Mouse (Mus musculus) G1E (cell line): ENCODE measurements at regions not wholly inside any gene's neighbourhood (a gene's known extent, or its start where the extent isn't known, plus 50 kb on each side); places are given as distances from the start of the nearest gene placed in this dataset.

ENCODE experiments used
- ATAC-seq: 2 replicates; pipeline ENCODE4 v1.8.0; 2016; ENCODE audit warnings: mild to moderate bottlenecking; ENCODE audit not compliant: insufficient number of reproducible peaks, poor library complexity, low FRiP score, severe bottlenecking; ENCODE audit errors: extremely low read depth
- DNase-seq: peaks from one replicate; pipeline ENCODE4 v3.0.0; 2012; ENCODE audit warnings: low spot score
- H3K27me3 ChIP-seq: 2 replicates; pipeline ENCODE4 v1.6.1; 2012; ENCODE audit warnings: mild to moderate bottlenecking, low read length, inconsistent platforms; ENCODE audit not compliant: insufficient read depth
- H3K36me3 ChIP-seq: replicated peaks from 2 replicates; pipeline ENCODE3; 2012; ENCODE audit warnings: mild to moderate bottlenecking, inconsistent platforms
- H3K4me1 ChIP-seq: 2 replicates; pipeline ENCODE4 v1.6.1; 2012; ENCODE audit warnings: low read depth, low read length, inconsistent platforms, mixed read lengths; ENCODE audit not compliant: insufficient read depth
- H3K4me3 ChIP-seq: 2 replicates; pipeline ENCODE4 v1.5.1; 2012; ENCODE audit warnings: low read depth, mild to moderate bottlenecking, inconsistent platforms, low read length, moderate library complexity, mixed read lengths
- H3K9me3 ChIP-seq: replicated peaks from 2 replicates; pipeline ENCODE4 v1.6.1; 2012; ENCODE audit warnings: inconsistent platforms
- CTCF ChIP-seq: IDR thresholded peaks from 2 replicates; pipeline ENCODE4 v1.5.1; 2012; ENCODE audit warnings: low read depth, low read length, inconsistent platforms, mixed read lengths
- GATA1 ChIP-seq: IDR thresholded peaks from 2 replicates; pipeline ENCODE4 v1.6.1; 2012; ENCODE audit warnings: borderline replicate concordance, low read length, inconsistent platforms, mixed read lengths
- GATA2 ChIP-seq: IDR thresholded peaks from 2 replicates; pipeline ENCODE4 v1.6.1; 2012; ENCODE audit warnings: low read depth, low read length, inconsistent platforms, borderline replicate concordance
- POLR2AphosphoS5 ChIP-seq: IDR thresholded peaks from 2 replicates; pipeline ENCODE4 v1.6.1; 2012; ENCODE audit warnings: low read depth, low read length, inconsistent platforms; ENCODE audit not compliant: insufficient replicate concordance
- TAL1 ChIP-seq: conservative IDR thresholded peaks from 2 replicates; pipeline ENCODE4 v1.6.1; 2012; ENCODE audit warnings: low read depth, low read length, inconsistent platforms, mixed read lengths

DNA sequence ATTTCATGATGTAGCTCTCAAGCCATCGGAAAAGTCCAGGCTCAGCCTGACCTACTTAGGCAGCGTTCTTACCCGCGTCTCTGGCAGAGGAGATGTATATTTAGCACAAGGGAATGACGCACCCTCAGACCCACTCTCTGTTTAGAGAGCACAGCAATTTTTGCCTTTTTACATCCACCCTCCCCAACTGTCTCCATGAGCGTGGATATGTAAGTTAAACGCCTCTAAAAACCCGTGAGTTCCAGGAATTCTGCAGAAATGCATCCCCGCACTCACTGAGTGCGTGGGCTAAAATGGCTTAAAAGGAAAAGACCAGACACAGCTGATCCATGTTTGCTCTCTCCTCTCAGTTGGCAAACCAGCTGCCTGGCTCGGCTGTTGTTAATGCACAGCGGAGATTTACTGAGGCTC lies 267.8 kb upstream of the Arid1b start:
- DNase-seq: no peak
- TF ChIP-seq CTCF (no peak), GATA1 (no peak), POLR2AphosphoS5 (no peak)
- H3K27me3 ChIP-seq: peaks cover 11% of the 10 kb centered on the region; the same call in 1 of the 2 replicates
- H3K4me3 ChIP-seq: no peak overlapping the region
- no peak for ATAC-seq
- H3K9me3 ChIP-seq: no peaks in the 10 kb centered on the region
- H3K4me1 ChIP-seq: no peaks in the 10 kb centered on the region
- no peaks in the 10 kb centered on the region for H3K36me3 ChIP-seq

- no peak for ATAC-seq
- H3K36me3 ChIP-seq: no peaks in the 10 kb centered on the region
Measured at GRCm38 (mm10) chr17:4734412-4734881, 259.7 kb upstream of the Arid1b start.

GRCm38 (mm10) chr17:4735185-4735584 lies 258.9 kb upstream of the Arid1b start:
- H3K36me3 ChIP-seq: no peaks in the 10 kb centered on the region
- peaks cover 10% of the 10 kb centered on the region for H3K27me3 ChIP-seq
- DNase-seq (no peak), ATAC-seq (no peak)
- TF ChIP-seq POLR2AphosphoS5 (no peak), TAL1 (no peak), GATA2 (no peak), CTCF (no peak), GATA1 (no peak)
- no peaks in the 10 kb centered on the region for H3K4me1 ChIP-seq
- H3K4me3 ChIP-seq: no peak overlapping the region
- no peaks in the 10 kb centered on the region for H3K9me3 ChIP-seq

More at GRCm38 (mm10) chr17:4734412-4734881, 259.7 kb upstream of the Arid1b start:
- DNase-seq: no peak
- peaks cover 10% of the 10 kb centered on the region for H3K27me3 ChIP-seq
- no peak overlapping the region for H3K4me3 ChIP-seq
- no peak for TF ChIP-seq GATA2
- no peak for TF ChIP-seq GATA1
- no peak for TF ChIP-seq POLR2AphosphoS5
- TF ChIP-seq CTCF: no peak
- H3K4me1 ChIP-seq: no peaks in the 10 kb centered on the region
- H3K9me3 ChIP-seq: no peaks in the 10 kb centered on the region

DNA sequence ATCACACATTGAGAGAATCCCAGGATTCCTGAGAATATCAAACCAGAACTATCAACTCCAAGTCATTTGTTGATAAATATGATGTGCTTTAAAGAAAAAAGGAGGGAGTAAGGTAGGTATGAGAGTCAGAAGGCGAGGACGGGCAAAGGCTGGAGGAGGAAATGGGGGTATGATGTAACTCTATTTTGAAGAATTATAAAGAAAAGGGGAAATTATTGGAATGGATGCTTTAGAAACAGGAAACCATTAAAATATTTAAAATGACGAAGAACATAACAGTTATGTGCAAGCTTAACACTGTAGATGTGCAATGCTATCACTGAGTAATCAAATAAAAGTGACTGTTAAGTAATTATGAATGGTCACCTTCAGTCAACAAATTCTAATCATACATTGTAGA lies 257.4 kb upstream of the Arid1b start:
- TF ChIP-seq GATA2 (no peak), TAL1 (no peak), GATA1 (no peak), POLR2AphosphoS5 (no peak), CTCF (no peak)
- no peak overlapping the region for H3K4me3 ChIP-seq
- ATAC-seq (no peak), DNase-seq (no peak)
- no peaks in the 10 kb centered on the region for H3K9me3 ChIP-seq
- no peaks in the 10 kb centered on the region for H3K4me1 ChIP-seq
- H3K27me3 ChIP-seq: peaks cover 5% of the 10 kb centered on the region
- H3K36me3 ChIP-seq: no peaks in the 10 kb centered on the region

GRCm38 (mm10) chr17:4738717-4739485 lies 255.2 kb upstream of the Arid1b start:
- Histone ChIP-seq H3K4me3 (no peak overlapping the region), H3K36me3 (no peaks in the 10 kb centered on the region), H3K4me1 (no peaks in the 10 kb centered on the region), H3K9me3 (no peaks in the 10 kb centered on the region), H3K27me3 (peaks cover 8% of the 10 kb centered on the region)
- ATAC-seq (no peak), DNase-seq (no peak)
- TF ChIP-seq CTCF: no peak
- no peak for TF ChIP-seq GATA1
- TF ChIP-seq TAL1: no peak
- no peak for TF ChIP-seq POLR2AphosphoS5
- TF ChIP-seq GATA2: no peak

GRCm38 (mm10) chr17:4740784-4741183 lies 253.3 kb upstream of the Arid1b start:
- ATAC-seq: no peak
- Histone ChIP-seq H3K4me3 (no peak overlapping the region), H3K9me3 (no peaks in the 10 kb centered on the region), H3K4me1 (no peaks in the 10 kb centered on the region), H3K27me3 (peaks cover 7% of the 10 kb centered on the region), H3K36me3 (no peaks in the 10 kb centered on the region)
- no peak for TF ChIP-seq POLR2AphosphoS5
- TF ChIP-seq CTCF: no peak
- no peak for TF ChIP-seq GATA2
- no peak for TF ChIP-seq TAL1
- TF ChIP-seq GATA1: no peak
- DNase-seq: no peak
